Mouse (Mus musculus) spleen, adult 2 months (tissue): ENCODE measurements around the gene Fgfr2.

Experiments
- CTCF ChIP-seq: fragments of 200-500 bp; IDR thresholded peaks from 2 replicates; pipeline ENCODE4 v1.5.1; 2011; ENCODE audit warnings: mild to moderate bottlenecking, inconsistent platforms; ENCODE audit not compliant: insufficient read depth, insufficient read length, insufficient replicate concordance; ENCODE audit errors: extremely low read depth
- POLR2A ChIP-seq: fragments of 200-500 bp; IDR thresholded peaks from 2 replicates; pipeline ENCODE4 v1.6.1; 2011; ENCODE audit warnings: low read depth, low read length, inconsistent platforms

DNA sequence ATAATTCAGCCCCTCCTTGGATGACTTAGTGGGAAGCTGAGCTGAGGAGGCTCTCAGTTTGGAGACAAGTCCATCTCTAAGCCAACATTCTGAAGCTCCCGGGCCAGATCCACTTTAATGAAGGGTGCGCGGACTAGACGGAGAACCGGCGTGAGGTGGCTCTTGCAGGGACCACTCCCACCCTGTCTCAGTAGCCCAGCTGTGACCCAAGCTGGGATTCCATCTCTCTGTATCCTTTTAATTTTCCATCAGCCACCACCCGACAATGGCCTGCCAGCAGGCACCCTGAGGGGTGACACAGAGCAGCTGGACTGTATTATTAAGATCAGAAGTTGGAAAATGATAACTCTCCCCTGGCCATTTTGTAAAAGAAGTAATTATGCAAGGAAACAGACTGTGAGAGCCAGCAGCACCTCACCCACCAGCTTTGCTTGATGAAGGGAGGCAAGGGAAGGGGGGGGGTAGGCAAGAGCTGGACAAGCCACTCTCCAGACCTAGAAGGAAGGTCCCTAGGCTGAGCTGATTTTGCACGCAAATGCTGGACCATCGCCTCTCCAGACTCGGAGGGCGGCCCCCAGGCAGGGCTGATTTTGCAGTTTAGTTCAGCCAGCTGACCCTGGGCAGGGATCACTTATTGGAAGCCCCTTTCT, 785.8 kb downstream of the Fgfr2 start:
- no peak for TF ChIP-seq POLR2A
- TF ChIP-seq CTCF = no peak
